Mouse (Mus musculus) embryonic facial prominence, embryonic 14.5 days (tissue): ENCODE measurements around the gene Klhdc1. TPM values are rescaled to one million over a fixed set of nuclear protein-coding genes. Genes with fewer than 3 reads are reported as not detected.
A peak's percentile ranks its signal among the peaks of the same experiment; 100 is the strongest.

Experiments used
- ATAC-seq: fragments of 200-750 bp; cut with Nextera tagmentation; 2 replicates; pipeline ENCODE4 v1.8.0; 2017; ENCODE audit warnings: low read depth, moderate number of reproducible peaks, moderate TSS enrichment
- DNase-seq: peaks from one replicate; pipeline ENCODE4 v3.0.0-alpha.2; 2015; ENCODE audit warnings: low spot score
- H3K27ac ChIP-seq: fragments of 300-500 bp; sonication (generic); replicated peaks from 2 replicates; pipeline ENCODE4 v1.5.1; 2014; ENCODE audit warnings: low read depth, mild to moderate bottlenecking, low read length, moderate library complexity
- H3K27me3 ChIP-seq: fragments of 300-500 bp; sonication (generic); replicated peaks from 2 replicates; pipeline ENCODE4 v1.6.1; 2014; ENCODE audit warnings: low read length; ENCODE audit not compliant: control insufficient read depth, insufficient read depth
- H3K36me3 ChIP-seq: fragments of 300-500 bp; sonication (generic); 2 replicates; pipeline ENCODE4 v1.6.1; 2014; ENCODE audit warnings: low read length, mixed read lengths; ENCODE audit not compliant: control insufficient read depth, insufficient read depth
- H3K4me1 ChIP-seq: fragments of 300-500 bp; sonication (generic); 2 replicates; pipeline ENCODE4 v1.6.1; 2014; ENCODE audit warnings: antibody characterized with exemption, low read length; ENCODE audit not compliant: control insufficient read depth, insufficient read depth
- H3K4me2 ChIP-seq: fragments of 300-500 bp; sonication (generic); 2 replicates; pipeline ENCODE4 v1.6.1; 2014; ENCODE audit warnings: low read depth, mild to moderate bottlenecking, low read length, moderate library complexity, mixed read lengths
- H3K4me3 ChIP-seq: fragments of 300-500 bp; sonication (generic); 2 replicates; pipeline ENCODE4 v1.5.1; 2014; ENCODE audit warnings: low read depth, mild to moderate bottlenecking, low read length
- H3K9ac ChIP-seq: fragments of 300-500 bp; sonication (generic); 2 replicates; pipeline ENCODE4 v1.6.1; 2014; ENCODE audit warnings: low read depth, mild to moderate bottlenecking, low read length, moderate library complexity, mixed read lengths
- H3K9me3 ChIP-seq: fragments of 300-500 bp; sonication (generic); 2 replicates; pipeline ENCODE4 v1.6.1; 2016; ENCODE audit warnings: low read length; ENCODE audit not compliant: control insufficient read depth
- WGBS: fragments of 180-500 bp; shearing (Covaris S2); extraction: QIAGEN DNeasy Blood & Tissue Kit; methylation state at CpG from one replicate; pipeline ENCODE4 v1.1.7; 2014; 5-methylcytosine and 5-hydroxymethylcytosine counted together
- polyA plus RNA-seq: library from polyadenylated mRNA; unstranded; fragments of >200 nt; fragmentation: Nextera tagmentation; extraction: Ambion mirVana; gene quantifications from 2 replicates; pipeline ENCODE4 v1.2.1, GENCODE M21; 2014

The Klhdc1 gene
- polyA plus RNA-seq, 1 experiment from 2014 or later = 9.8 TPM

GRCm38 (mm10) chr12:69297411-69298150 lies 56.6 kb downstream of the Klhdc1 start:
- ATAC-seq = 0 out of 2 replicates have a peak, but pooled peaks have one; percentile 3
- Histone ChIP-seq H3K4me1 (peaks cover 20% of the 10 kb centered on the region), H3K27ac (peak overlapping the region; percentile 94; the same call in 1 of the 2 replicates), H3K4me3 (peak overlapping the region; percentile 97), H3K36me3 (peaks cover 29% of the 10 kb centered on the region), H3K9ac (peak overlapping the region; percentile 98), H3K27me3 (no peaks in the 10 kb centered on the region), H3K4me2 (peak overlapping the region; percentile 60), H3K9me3 (no peaks in the 10 kb centered on the region)
- WGBS = 18% methylated on average over 20 of the region's 20 CpGs
- no peak for DNase-seq

DNA sequence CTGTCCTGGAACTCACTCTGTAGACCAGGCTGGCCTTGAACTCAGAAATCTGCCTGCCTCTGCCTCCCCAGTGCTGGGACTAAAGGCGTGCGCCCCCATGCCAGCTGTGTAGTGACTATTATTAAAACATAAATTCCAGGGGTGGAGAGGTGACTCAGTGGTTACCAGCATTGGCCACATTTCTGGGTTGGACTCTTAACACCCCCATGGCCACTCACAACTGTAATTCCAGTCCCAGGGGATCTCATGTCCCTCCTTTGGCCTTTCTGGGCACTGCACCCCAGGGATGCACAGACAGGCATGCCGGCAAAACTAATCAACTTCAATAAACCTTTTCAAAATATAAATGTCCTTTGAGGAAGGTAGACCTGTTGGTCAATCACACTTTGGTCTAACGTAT lies 57.3 kb downstream of the Klhdc1 start:
- ATAC-seq (no peak), DNase-seq (no peak)
- H3K36me3 ChIP-seq = peaks cover 35% of the 10 kb centered on the region
- peaks cover 20% of the 10 kb centered on the region for H3K4me1 ChIP-seq
- peak overlapping the region; percentile 97; the same call in 1 of the 2 replicates for H3K4me3 ChIP-seq
- no peaks in the 10 kb centered on the region for H3K27me3 ChIP-seq
- no peaks in the 10 kb centered on the region for H3K9me3 ChIP-seq
- H3K4me2 ChIP-seq = peak overlapping the region; percentile 60
- H3K27ac ChIP-seq = no peak overlapping the region
- 90% methylated on average over 4 of the region's 4 CpGs for WGBS
- no peak overlapping the region for H3K9ac ChIP-seq

DNA sequence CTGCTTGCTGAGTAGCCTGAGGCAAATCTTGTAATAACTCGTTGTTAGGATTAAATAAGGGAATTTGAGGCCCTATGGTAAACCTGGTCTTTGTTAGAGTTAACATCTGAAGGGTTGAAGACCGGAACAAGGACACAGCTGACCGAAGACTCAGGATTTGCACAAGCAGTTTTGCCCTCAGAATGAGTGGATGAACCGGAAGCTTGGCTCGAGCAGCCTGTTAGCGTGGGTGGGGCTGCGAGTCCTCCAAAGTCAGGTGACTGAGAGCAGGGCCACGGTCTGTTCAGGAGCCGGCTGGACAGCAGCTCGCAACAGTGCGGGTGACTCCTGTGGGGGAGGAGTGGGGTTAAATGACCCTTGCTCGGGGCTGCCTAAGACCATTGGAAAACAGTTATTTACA lies 58.3 kb downstream of the Klhdc1 start:
- H3K27me3 ChIP-seq = no peaks in the 10 kb centered on the region
- peaks cover 44% of the 10 kb centered on the region for H3K36me3 ChIP-seq
- no peak overlapping the region for H3K4me3 ChIP-seq
- H3K9ac ChIP-seq = no peak overlapping the region
- peaks cover 20% of the 10 kb centered on the region for H3K4me1 ChIP-seq
- no peaks in the 10 kb centered on the region for H3K9me3 ChIP-seq
- DNase-seq (no peak), ATAC-seq (no peak)
- WGBS = 45% methylated on average over 12 of the region's 12 CpGs
- H3K4me2 ChIP-seq = peak overlapping the region; percentile 60
- no peak overlapping the region for H3K27ac ChIP-seq

DNA sequence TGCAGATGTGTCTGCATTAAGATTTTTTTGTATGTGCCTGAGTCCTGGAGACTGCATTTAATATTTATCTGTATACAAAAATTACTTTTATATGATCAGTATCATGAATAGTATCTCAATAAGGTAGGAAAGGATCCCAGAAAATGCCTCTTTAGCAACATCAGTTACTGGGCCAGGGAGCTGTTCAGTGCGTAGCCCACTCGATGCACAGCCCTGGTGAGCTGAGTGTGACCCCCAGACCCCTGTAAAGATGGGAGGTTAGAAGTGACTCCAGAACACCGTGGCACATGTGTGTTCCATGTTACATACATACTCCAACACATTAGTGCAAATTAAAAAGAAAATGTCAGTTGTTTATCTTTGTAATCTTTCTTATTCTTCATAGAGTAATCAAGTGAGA lies 58.9 kb downstream of the Klhdc1 start:
- Histone ChIP-seq H3K36me3 (peaks cover 49% of the 10 kb centered on the region), H3K27me3 (no peaks in the 10 kb centered on the region), H3K4me2 (no peak overlapping the region), H3K9ac (no peak overlapping the region), H3K9me3 (no peaks in the 10 kb centered on the region), H3K4me3 (no peak overlapping the region), H3K27ac (no peak overlapping the region), H3K4me1 (peaks cover 20% of the 10 kb centered on the region)
- DNase-seq (no peak), ATAC-seq (no peak)
- WGBS = 84% methylated on average over 3 of the region's 3 CpGs

GRCm38 (mm10) chr12:69300391-69300790 lies 59.4 kb downstream of the Klhdc1 start:
- Histone ChIP-seq H3K9me3 (no peaks in the 10 kb centered on the region), H3K4me3 (no peak overlapping the region), H3K4me1 (peaks cover 20% of the 10 kb centered on the region), H3K4me2 (no peak overlapping the region), H3K36me3 (peaks cover 54% of the 10 kb centered on the region), H3K9ac (no peak overlapping the region), H3K27me3 (no peaks in the 10 kb centered on the region), H3K27ac (no peak overlapping the region)
- WGBS = 66% methylated on average over 2 of the region's 2 CpGs
- DNase-seq (no peak), ATAC-seq (no peak)

GRCm38 (mm10) chr12:69302171-69302570 lies 61.2 kb downstream of the Klhdc1 start:
- H3K9me3 ChIP-seq = no peaks in the 10 kb centered on the region
- no peak overlapping the region for H3K9ac ChIP-seq
- 94% methylated on average over 12 of the region's 12 CpGs for WGBS
- H3K4me3 ChIP-seq = no peak overlapping the region
- H3K4me2 ChIP-seq = no peak overlapping the region
- ATAC-seq (no peak), DNase-seq (no peak)
- no peaks in the 10 kb centered on the region for H3K27me3 ChIP-seq
- peaks cover 13% of the 10 kb centered on the region; the same call in 1 of the 2 replicates for H3K4me1 ChIP-seq
- peaks cover 72% of the 10 kb centered on the region for H3K36me3 ChIP-seq
- no peak overlapping the region for H3K27ac ChIP-seq

- Histone ChIP-seq H3K4me2 (no peak overlapping the region), H3K27me3 (no peaks in the 10 kb centered on the region), H3K9me3 (no peaks in the 10 kb centered on the region), H3K4me1 (peaks cover 2% of the 10 kb centered on the region; the same call in 1 of the 2 replicates), H3K36me3 (peaks cover 86% of the 10 kb centered on the region), H3K9ac (no peak overlapping the region), H3K27ac (no peak overlapping the region), H3K4me3 (no peak overlapping the region)
- DNase-seq = no peak
- no peak for ATAC-seq
- WGBS = 93% methylated on average over 2 of the region's 2 CpGs
These were observed 63.1 kb downstream of the Klhdc1 start for GRCm38 (mm10) chr12:69304051-69304450.

- H3K27ac ChIP-seq = no peak overlapping the region
- WGBS = 95% methylated on average over 7 of the region's 7 CpGs
- H3K9me3 ChIP-seq = no peaks in the 10 kb centered on the region
- H3K4me3 ChIP-seq = no peak overlapping the region
- no peaks in the 10 kb centered on the region for H3K27me3 ChIP-seq
- H3K36me3 ChIP-seq = peaks cover 96% of the 10 kb centered on the region
- no peak for DNase-seq
- ATAC-seq = no peak
- no peak overlapping the region for H3K4me2 ChIP-seq
- H3K4me1 ChIP-seq = no peaks in the 10 kb centered on the region
- no peak overlapping the region for H3K9ac ChIP-seq
These were observed 65.4 kb downstream of the Klhdc1 start for GRCm38 (mm10) chr12:69306333-69306732.

DNA sequence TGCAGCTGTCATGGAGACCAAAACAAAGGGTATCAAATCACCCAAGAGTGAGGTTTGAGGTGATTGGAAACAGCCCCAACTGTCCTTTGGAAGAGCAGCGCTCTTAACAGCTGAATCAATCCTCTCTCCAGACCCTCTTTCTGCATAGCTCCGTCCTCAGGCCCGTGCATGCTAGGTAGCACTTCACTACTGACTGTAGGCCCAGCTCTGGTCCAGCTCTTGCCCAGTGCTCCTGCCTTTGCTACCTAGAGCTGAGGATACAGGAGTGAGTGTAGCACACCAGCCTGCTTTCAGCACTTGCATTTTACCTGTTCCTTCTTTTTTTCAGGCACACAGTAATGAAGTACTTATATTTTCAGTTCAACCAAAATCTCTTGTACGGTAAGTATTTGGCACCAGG lies 68.7 kb downstream of the Klhdc1 start:
- H3K4me3 ChIP-seq = no peak overlapping the region
- H3K9ac ChIP-seq = no peak overlapping the region
- H3K4me1 ChIP-seq = no peaks in the 10 kb centered on the region
- H3K27ac ChIP-seq = no peak overlapping the region
- WGBS = 75% methylated on average over 4 of the region's 4 CpGs
- peaks cover 93% of the 10 kb centered on the region for H3K36me3 ChIP-seq
- H3K9me3 ChIP-seq = no peaks in the 10 kb centered on the region
- H3K27me3 ChIP-seq = no peaks in the 10 kb centered on the region
- DNase-seq (no peak), ATAC-seq (no peak; the same call in 1 of the 2 replicates)
- H3K4me2 ChIP-seq = no peak overlapping the region
